Mouse (Mus musculus): ENCODE data around the gene Prdx3.

Prdx3 gene

GRCm38 (mm10) chr19:60860868-60861700, 13.3 kb downstream of the Prdx3 start, which contains the start of gene Sfxn4:
Gene Sfxn4, minus strand, starts transcription at chr19:60861479.
- DNase-seq: peak; percentile 94 to 96

GRCm38 (mm10) chr19:60845731-60846130, 28.6 kb downstream of the Prdx3 start:
- DNase-seq: no peak

GRCm38 (mm10) chr19:60843324-60843723, 31.0 kb downstream of the Prdx3 start:
- no peak for DNase-seq

- DNase-seq: peak; percentile 73 to 87
Observed at GRCm38 (mm10) chr19:60837747-60838146, 36.6 kb downstream of the Prdx3 start.

GRCm38 (mm10) chr19:60818677-60819076, 55.7 kb downstream of the Prdx3 start:
- no peak for DNase-seq
